In the genomic region with DNA sequence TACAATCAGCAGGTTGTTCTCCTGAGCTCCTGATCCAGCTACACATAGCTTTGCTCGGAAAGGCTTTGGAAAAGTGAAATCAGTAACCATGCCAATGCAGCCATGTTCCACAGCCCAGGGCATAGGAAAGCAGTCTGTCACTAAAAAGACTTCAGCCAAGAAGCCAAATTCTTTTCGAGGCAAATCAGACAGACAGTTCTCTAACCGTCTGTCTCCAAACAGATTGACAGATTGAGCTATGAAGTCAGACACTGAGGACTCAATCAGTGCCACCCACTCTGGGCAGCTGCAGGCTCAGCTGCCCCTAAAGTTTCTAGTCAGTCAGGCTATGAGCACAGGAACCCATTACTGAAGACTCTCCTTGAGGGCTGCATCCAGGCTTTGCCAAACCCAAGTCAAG, we compare ENCODE assay signal across 14 mouse cellular contexts.
DNase-seq lines count a peak whose midpoint lies in the region; ATAC-seq and TF ChIP-seq lines count a peak whose summit lies in the region.
"Had no signal": no experiment of that assay in that cellular context is flagged by ENCODE, and none has a peak within 500 bp of the region (broad histone marks: within the 10 kb centered on the region; RNA-seq: fewer than 3 reads in every experiment).

No protein-coding gene starts in this region.

- no peaks in the 10 kb centered on the region for H3K9me3 ChIP-seq in embryonic facial prominence, embryonic 14.5 days (ENCODE audit: control insufficient read depth, low read length)
- H3K9me3 ChIP-seq in embryonic facial prominence, embryonic 10.5 days, result no peaks in the 10 kb centered on the region
- no peaks in the 10 kb centered on the region for H3K9me3 ChIP-seq in midbrain, embryonic 13.5 days
- H3K9me3 ChIP-seq in midbrain, embryonic 10.5 days (replicated peaks), result no peaks in the 10 kb centered on the region
- no peaks in the 10 kb centered on the region for H3K9me3 ChIP-seq in midbrain, postnatal 0 days (ENCODE audit: low read length)
- H3K9me3 ChIP-seq: embryonic facial prominence, embryonic 13.5 days; heart, embryonic 10.5 days; lung, embryonic 15.5 days; midbrain, embryonic 12.5 days had no signal

- H3K9ac ChIP-seq in embryonic facial prominence, embryonic 14.5 days (ENCODE audit: low read depth, low read length), result no peak overlapping the region
- H3K9ac ChIP-seq in midbrain, embryonic 13.5 days (replicated peaks), result no peak overlapping the region
- H3K9ac ChIP-seq in midbrain, postnatal 0 days (replicated peaks; ENCODE audit: low read length, poor library complexity, severe bottlenecking), result no peak overlapping the region
- H3K9ac ChIP-seq: embryonic facial prominence, embryonic 13.5 days; lung, embryonic 15.5 days; midbrain, embryonic 12.5 days had no signal

- no peak for TF ChIP-seq CTCF in midbrain, postnatal 0 days (IDR thresholded peaks at IDR 0.05)

- H3K4me1 ChIP-seq in embryonic facial prominence, embryonic 14.5 days (ENCODE audit: control insufficient read depth, insufficient read depth, low read length), result no peaks in the 10 kb centered on the region
- H3K4me1 ChIP-seq in embryonic facial prominence, embryonic 10.5 days, result no peaks in the 10 kb centered on the region
- H3K4me1 ChIP-seq in midbrain, embryonic 13.5 days (replicated peaks), result no peaks in the 10 kb centered on the region
- H3K4me1 ChIP-seq in midbrain, embryonic 10.5 days, result no peaks in the 10 kb centered on the region
- H3K4me1 ChIP-seq in midbrain, postnatal 0 days (ENCODE audit: insufficient read depth, low read length), result no peaks in the 10 kb centered on the region; the same call in 1 of the 2 replicates
- H3K4me1 ChIP-seq: embryonic facial prominence, embryonic 13.5 days; heart, embryonic 10.5 days; lung, embryonic 15.5 days; midbrain, embryonic 12.5 days had no signal

- DNase-seq in embryonic facial prominence, embryonic 14.5 days (ENCODE audit: low spot score), result peak; percentile 3
- DNase-seq in embryonic facial prominence, embryonic 10.5 days (ENCODE audit: low spot score), result no peak
- no peak for DNase-seq in midbrain, embryonic 10.5 days (ENCODE audit: low spot score)
- DNase-seq in layer of hippocampus, adult 11-12 months (ENCODE audit: low spot score), result peak; percentile 76
- DNase-seq in midbrain, postnatal 0 days (ENCODE audit: low spot score), result peak; percentile 47
- no peak for DNase-seq in neural tube, embryonic 10.5 days (ENCODE audit: extremely low spot score, low spot score)
- DNase-seq in lung, postnatal 25 days (ENCODE audit: low spot score), result no peak
- DNase-seq: adrenal gland, adult 8-10 months; kidney, adult 8-10 months had no signal

- H3K27ac ChIP-seq in embryonic facial prominence, embryonic 14.5 days (replicated peaks; ENCODE audit: low read depth, low read length), result no peak overlapping the region
- no peak overlapping the region for H3K27ac ChIP-seq in embryonic facial prominence, embryonic 10.5 days (replicated peaks)
- H3K27ac ChIP-seq in midbrain, embryonic 13.5 days, result no peak overlapping the region
- H3K27ac ChIP-seq in midbrain, embryonic 10.5 days (replicated peaks), result no peak overlapping the region
- H3K27ac ChIP-seq in midbrain, postnatal 0 days (ENCODE audit: low read depth, low read length), result no peak overlapping the region
- H3K27ac ChIP-seq: embryonic facial prominence, embryonic 13.5 days; heart, embryonic 10.5 days; lung, embryonic 15.5 days; midbrain, embryonic 12.5 days had no signal

- H3K27me3 ChIP-seq in embryonic facial prominence, embryonic 14.5 days (replicated peaks; ENCODE audit: control insufficient read depth, insufficient read depth, low read length), result no peaks in the 10 kb centered on the region
- H3K27me3 ChIP-seq in embryonic facial prominence, embryonic 10.5 days (replicated peaks; ENCODE audit: low read depth, poor library complexity, severe bottlenecking), result no peaks in the 10 kb centered on the region
- no peaks in the 10 kb centered on the region for H3K27me3 ChIP-seq in midbrain, embryonic 13.5 days
- H3K27me3 ChIP-seq in midbrain, embryonic 10.5 days (ENCODE audit: low read depth, poor library complexity, severe bottlenecking), result no peaks in the 10 kb centered on the region
- H3K27me3 ChIP-seq in midbrain, postnatal 0 days (ENCODE audit: insufficient read depth, low read length), result no peaks in the 10 kb centered on the region
- H3K27me3 ChIP-seq: embryonic facial prominence, embryonic 13.5 days; lung, embryonic 15.5 days; midbrain, embryonic 12.5 days had no signal

- no peaks in the 10 kb centered on the region for H3K36me3 ChIP-seq in embryonic facial prominence, embryonic 14.5 days (ENCODE audit: control insufficient read depth, insufficient read depth, low read length)
- H3K36me3 ChIP-seq in embryonic facial prominence, embryonic 10.5 days (replicated peaks), result no peaks in the 10 kb centered on the region
- no peaks in the 10 kb centered on the region for H3K36me3 ChIP-seq in midbrain, embryonic 13.5 days
- H3K36me3 ChIP-seq in midbrain, embryonic 10.5 days, result no peaks in the 10 kb centered on the region
- no peaks in the 10 kb centered on the region for H3K36me3 ChIP-seq in midbrain, postnatal 0 days (ENCODE audit: insufficient read depth, low read length)
- H3K36me3 ChIP-seq: embryonic facial prominence, embryonic 13.5 days; heart, embryonic 10.5 days; lung, embryonic 15.5 days; midbrain, embryonic 12.5 days had no signal

- ATAC-seq in embryonic facial prominence, embryonic 14.5 days (ENCODE audit: low read depth), result no peak
- peak; percentile 60; the same call in 1 of the 2 replicates for ATAC-seq in midbrain, embryonic 13.5 days
- peak; percentile 13; the same call in 1 of the 2 replicates for ATAC-seq in midbrain, postnatal 0 days (ENCODE audit: low FRiP score)

- 64% methylated on average over 3 of the region's 3 CpGs for WGBS in embryonic facial prominence, embryonic 14.5 days
- WGBS in embryonic facial prominence, embryonic 10.5 days, result 80% methylated on average over 3 of the region's 3 CpGs
- WGBS in midbrain, embryonic 13.5 days, result 66% methylated on average over 3 of the region's 3 CpGs
- whole genome bisulfite sequencing in midbrain, embryonic 10.5 days, result 80% methylated on average over 3 of the region's 3 CpGs
- WGBS in midbrain, postnatal 0 days, result 44% methylated on average over 3 of the region's 3 CpGs

- H3K4me3 ChIP-seq in embryonic facial prominence, embryonic 14.5 days (ENCODE audit: low read depth, low read length), result no peak overlapping the region
- H3K4me3 ChIP-seq in embryonic facial prominence, embryonic 10.5 days, result no peak overlapping the region
- H3K4me3 ChIP-seq in midbrain, embryonic 13.5 days (replicated peaks), result no peak overlapping the region
- no peak overlapping the region for H3K4me3 ChIP-seq in midbrain, embryonic 10.5 days
- H3K4me3 ChIP-seq in midbrain, postnatal 0 days (ENCODE audit: low read depth, low read length), result no peak overlapping the region
- H3K4me3 ChIP-seq: embryonic facial prominence, embryonic 13.5 days; heart, embryonic 10.5 days; lung, embryonic 15.5 days; midbrain, embryonic 12.5 days had no signal

- no peak overlapping the region for H3K4me2 ChIP-seq in embryonic facial prominence, embryonic 14.5 days (ENCODE audit: low read depth, low read length)
- H3K4me2 ChIP-seq in midbrain, embryonic 13.5 days (replicated peaks), result no peak overlapping the region
- H3K4me2 ChIP-seq in midbrain, postnatal 0 days (ENCODE audit: low read depth, low read length, poor library complexity, severe bottlenecking), result no peak overlapping the region
- H3K4me2 ChIP-seq: embryonic facial prominence, embryonic 13.5 days; lung, embryonic 15.5 days; midbrain, embryonic 12.5 days had no signal

Comparison
In these comparisons a context has a peak if more than half of its experiments do, and no peak if none do; other contexts are left out.
1. DNase-seq: peak in embryonic facial prominence, embryonic 14.5 days (single experiment), layer of hippocampus, adult 11-12 months (single experiment) and midbrain, postnatal 0 days (single experiment); none in embryonic facial prominence, embryonic 10.5 days (single experiment), midbrain, embryonic 10.5 days (single experiment), neural tube, embryonic 10.5 days (single experiment) and lung, postnatal 25 days (single experiment).